Mouse (Mus musculus) gastrocnemius, postnatal 10 days (tissue): ENCODE data around the gene Olfr654. TPM values are rescaled to one million over a fixed set of nuclear protein-coding genes. Genes with fewer than 3 reads are reported as not detected.
A peak's percentile ranks its signal among the peaks of the same experiment; 100 is the strongest.

ENCODE experiments used
- DNase-seq: peaks from one replicate; pipeline ENCODE4 v3.0.0; 2021; ENCODE audit warnings: mixed read lengths
- long read RNA-seq, 2 experiments: library from polyadenylated mRNA; stranded (forward); transcript quantifications; one replicate each; pipeline ENCODE4 v2.0.0; 2021
- total RNA-seq, 2 experiments: library from RNA; stranded (reverse); gene quantifications; 2 replicates each; pipeline ENCODE4 v1.2.3; 2021

The Olfr654 gene
- total RNA-seq = not detected
- long read RNA-seq, experiment 1 = 0 reads
- long read RNA-seq, experiment 2 = 0 reads

GRCm38 (mm10) chr7:104586725-104587124, at the start of gene Olfr654:
Gene Olfr654, plus strand, starts transcription at chr7:104587025.
- no peak for DNase-seq

- no peak for DNase-seq
Observed at GRCm38 (mm10) chr7:104549833-104550232, 37.0 kb upstream of the Olfr654 start, which contains the start of gene Olfr651. Gene Olfr651, plus strand, starts transcription at chr7:104550133.

- DNase-seq = no peak
Observed at GRCm38 (mm10) chr7:104552700-104553099, 34.1 kb upstream of the Olfr654 start.

- DNase-seq = no peak
Observed at GRCm38 (mm10) chr7:104560601-104561000, 26.2 kb upstream of the Olfr654 start, which contains the start of gene Olfr652. Gene Olfr652, plus strand, starts transcription at chr7:104560901.

- DNase-seq = no peak
Observed at GRCm38 (mm10) chr7:104577014-104577413, 9.8 kb upstream of the Olfr654 start, which contains the start of gene Olfr653. Gene Olfr653, plus strand, starts transcription at chr7:104577314.

- DNase-seq = no peak
Observed at GRCm38 (mm10) chr7:104580846-104581245, 6.0 kb upstream of the Olfr654 start.

GRCm38 (mm10) chr7:104581429-104581828, 5.4 kb upstream of the Olfr654 start:
- no peak for DNase-seq

- no peak for DNase-seq
Observed at GRCm38 (mm10) chr7:104588274-104588673, 1.4 kb downstream of the Olfr654 start.

GRCm38 (mm10) chr7:104601679-104602078, 14.9 kb downstream of the Olfr654 start, which contains the start of gene Olfr655:
Gene Olfr655, minus strand, starts transcription at chr7:104601779.
- no peak for DNase-seq

- DNase-seq = peak; percentile 8
Observed at GRCm38 (mm10) chr7:104603173-104603572, 16.3 kb downstream of the Olfr654 start.

GRCm38 (mm10) chr7:104604727-104605126, 17.9 kb downstream of the Olfr654 start:
- no peak for DNase-seq

- no peak for DNase-seq
Observed at GRCm38 (mm10) chr7:104613655-104614054, 26.8 kb downstream of the Olfr654 start, which contains the start of gene Olfr656. Gene Olfr656, plus strand, starts transcription at chr7:104613955.

GRCm38 (mm10) chr7:104624494-104624893, 37.7 kb downstream of the Olfr654 start, which contains the start of gene Olfr657:
Gene Olfr657, plus strand, starts transcription at chr7:104624794.
- no peak for DNase-seq

Other genes starting within 250 kb of the Olfr654 start
- 1 to 10 TPM; 2.1 to 2.6 TPM for gene Trim12c, start 233.7 kb upstream of the Olfr654 start, total RNA-seq
- gene Trim30b, start 217.1 kb upstream of the Olfr654 start, total RNA-seq = not detected
- gene Trim30c, start 186.2 kb upstream of the Olfr654 start, total RNA-seq = not detected
- gene Trim30a, start 121.8 kb upstream of the Olfr654 start, total RNA-seq = 1 to 10 TPM in 1 of 2 experiments, under 1 TPM in 1; 0.82 to 1.3 TPM
- under 1 TPM; 0.38 to 0.90 TPM for gene Trim30d, start 79.2 kb upstream of the Olfr654 start, total RNA-seq
- not detected for gene Olfr651, start 36.9 kb upstream of the Olfr654 start, total RNA-seq
- gene Olfr652, start 26.1 kb upstream of the Olfr654 start, total RNA-seq = not detected
- not detected for gene Olfr653, start 9.7 kb upstream of the Olfr654 start, total RNA-seq
- not detected for gene Olfr655, start 14.8 kb downstream of the Olfr654 start, total RNA-seq
- not detected for gene Olfr656, start 26.9 kb downstream of the Olfr654 start, total RNA-seq
- not detected for gene Olfr657, start 37.8 kb downstream of the Olfr654 start, total RNA-seq
- not detected for gene Olfr658, start 60.3 kb downstream of the Olfr654 start, total RNA-seq
- gene Olfr659, start 79.7 kb downstream of the Olfr654 start, total RNA-seq = not detected
- gene Olfr661, start 99.5 kb downstream of the Olfr654 start, total RNA-seq = not detected
- not detected for gene Usp17le, start 190.4 kb downstream of the Olfr654 start, total RNA-seq